ENCODE assay signal across 8 mouse cellular contexts in genomic region chr14:52190740-52191359, GRCm38 (mm10). TPM values are rescaled to one million over a fixed set of nuclear protein-coding genes. Genes with fewer than 3 reads are reported as not detected.
DNase-seq lines count a peak whose midpoint lies in the region; ATAC-seq lines count a peak whose summit lies in the region.

No protein-coding gene starts in this region.

- H3K9ac ChIP-seq in midbrain, embryonic 14.5 days (replicated peaks; ENCODE audit: low read length) = no peak overlapping the region

- peaks cover 9% of the 10 kb centered on the region; the same call in 1 of the 2 replicates for H3K36me3 ChIP-seq in midbrain, embryonic 14.5 days (ENCODE audit: control insufficient read depth, insufficient read depth, low read length)

- H3K4me3 ChIP-seq in midbrain, embryonic 14.5 days (replicated peaks; ENCODE audit: low read depth, low read length) = no peak overlapping the region

- ATAC-seq in cerebellum, adult (ENCODE audit: insufficient number of reproducible peaks, low FRiP score, low TSS enrichment) = no peak; the same call in 1 of the 2 replicates
- ATAC-seq in midbrain, embryonic 14.5 days (ENCODE audit: low FRiP score, low TSS enrichment) = no peak

- H3K27ac ChIP-seq in midbrain, embryonic 14.5 days (replicated peaks; ENCODE audit: low read depth, low read length) = no peak overlapping the region

- H3K9me3 ChIP-seq in midbrain, embryonic 14.5 days (ENCODE audit: control insufficient read depth, low read length) = no peaks in the 10 kb centered on the region

- DNase-seq in cerebellum, adult 11 months = peak; percentile 17
- peak; percentile 19 for DNase-seq in ovary, postnatal 36 days (ENCODE audit: low spot score)
- no peak for DNase-seq in ovary, adult 18-20 months (ENCODE audit: low spot score)
- peak; percentile 25 to 45 for DNase-seq in cerebellum, postnatal 36 days
- DNase-seq in kidney, postnatal 14 days = peak; percentile 42
- DNase-seq in midbrain, embryonic 14.5 days = peak; percentile 53
- no peak for DNase-seq in layer of hippocampus, adult 8-10 months (ENCODE audit: low spot score in 2 of 2)

- H3K4me1 ChIP-seq in midbrain, embryonic 14.5 days (ENCODE audit: control insufficient read depth, insufficient read depth, low read length) = peaks cover 10% of the 10 kb centered on the region

- no peak overlapping the region for H3K4me2 ChIP-seq in midbrain, embryonic 14.5 days (ENCODE audit: low read length)

- H3K27me3 ChIP-seq in midbrain, embryonic 14.5 days (ENCODE audit: control insufficient read depth, insufficient read depth, low read length) = no peaks in the 10 kb centered on the region

RNA-seq across cellular contexts. Expression of gene Supt16, which starts 6.4 kb away (rescaled TPM):
- 58.7 and 74.9 TPM in 2 replicates for polyA plus RNA-seq in midbrain, embryonic 14.5 days (2014; fragmentation: Nextera tagmentation; extraction: Ambion mirVana)
- total RNA-seq in layer of hippocampus, adult 8-10 months (2022) = 10 to 100 TPM; 50.4 to 56.5 (median 55.9) TPM

Comparison
In these comparisons a context has a peak if more than half of its experiments do, and no peak if none do; other contexts are left out.
1. DNase-seq: peak in cerebellum, adult 11 months (single experiment), ovary, postnatal 36 days (single experiment), cerebellum, postnatal 36 days (2 of 2), kidney, postnatal 14 days (single experiment) and midbrain, embryonic 14.5 days (single experiment); none in ovary, adult 18-20 months (single experiment) and layer of hippocampus, adult 8-10 months (0 of 2).